Mouse (Mus musculus) hindbrain, embryonic 13.5 days (tissue): ENCODE measurements at regions not wholly inside any gene's neighbourhood (a gene's known extent, or its start where the extent isn't known, plus 50 kb on each side); places are given as distances from the start of the nearest gene placed in this dataset.

ENCODE experiments used
- ATAC-seq: fragments of 200-750 bp; cut with Nextera tagmentation; 2 replicates; pipeline ENCODE4 v1.8.0; 2017; ENCODE audit warnings: moderate TSS enrichment; ENCODE audit not compliant: low FRiP score
- H3K27ac ChIP-seq: fragments of 300-500 bp; sonication (generic); 2 replicates; pipeline ENCODE4 v1.5.1; 2015; ENCODE audit warnings: inconsistent platforms, mild to moderate bottlenecking, moderate library complexity
- H3K27me3 ChIP-seq: fragments of 300-500 bp; sonication (generic); 2 replicates; pipeline ENCODE4 v1.6.1; 2015; ENCODE audit warnings: mild to moderate bottlenecking, inconsistent platforms
- H3K36me3 ChIP-seq: fragments of 300-500 bp; sonication (generic); 2 replicates; pipeline ENCODE4 v1.6.1; 2015; ENCODE audit warnings: mild to moderate bottlenecking, inconsistent platforms
- H3K4me1 ChIP-seq: fragments of 300-500 bp; sonication (generic); replicated peaks from 2 replicates; pipeline ENCODE4 v1.6.1; 2015; ENCODE audit warnings: inconsistent platforms
- H3K4me2 ChIP-seq: fragments of 300-500 bp; sonication (generic); 2 replicates; pipeline ENCODE4 v1.6.1; 2015; ENCODE audit warnings: inconsistent platforms, mild to moderate bottlenecking, moderate library complexity
- H3K4me3 ChIP-seq: fragments of 300-500 bp; sonication (generic); 2 replicates; pipeline ENCODE4 v1.5.1; 2015; ENCODE audit warnings: mild to moderate bottlenecking, inconsistent platforms
- H3K9ac ChIP-seq: fragments of 300-500 bp; sonication (generic); 2 replicates; pipeline ENCODE4 v1.6.1; 2015; ENCODE audit warnings: mild to moderate bottlenecking, inconsistent platforms
- H3K9me3 ChIP-seq: fragments of 300-500 bp; sonication (generic); 2 replicates; pipeline ENCODE4 v1.6.1; 2016; ENCODE audit warnings: inconsistent platforms
- WGBS: fragments of 180-500 bp; shearing (Covaris S2); methylation state at CpG from one replicate; pipeline ENCODE4 v1.1.7; 2015; 5-methylcytosine and 5-hydroxymethylcytosine counted together

DNA sequence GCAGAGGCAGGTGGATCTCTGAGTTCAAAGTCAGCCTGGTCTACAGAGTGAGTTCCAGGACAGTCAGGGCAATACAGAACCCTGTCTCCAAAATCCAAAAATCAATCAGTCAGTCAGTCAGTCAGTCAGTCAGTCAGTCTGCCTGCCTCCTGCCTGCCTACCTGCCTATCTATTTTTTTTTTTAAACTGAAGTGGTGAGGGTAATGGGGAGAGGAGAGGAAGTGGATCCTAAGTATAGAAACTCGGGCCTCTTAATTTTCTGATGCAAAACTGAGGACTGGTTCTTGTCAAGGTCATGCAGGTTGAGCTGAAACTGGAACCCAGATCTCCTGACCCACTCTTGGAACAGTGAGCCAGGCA lies 126.9 kb upstream of the Map3k1 start:
- no peak overlapping the region for H3K9ac ChIP-seq
- H3K4me3 ChIP-seq = no peak overlapping the region
- no peaks in the 10 kb centered on the region for H3K9me3 ChIP-seq
- ATAC-seq = no peak
- H3K27ac ChIP-seq = no peak overlapping the region
- no peaks in the 10 kb centered on the region for H3K36me3 ChIP-seq
- H3K4me1 ChIP-seq = peaks cover 12% of the 10 kb centered on the region
- 82% methylated on average over 1 of the region's 1 CpGs for WGBS
- no peaks in the 10 kb centered on the region for H3K27me3 ChIP-seq
- no peak overlapping the region for H3K4me2 ChIP-seq

GRCm38 (mm10) chr13:111936081-111936857 lies 127.5 kb upstream of the Map3k1 start:
- H3K4me3 ChIP-seq = no peak overlapping the region
- no peak overlapping the region for H3K9ac ChIP-seq
- H3K9me3 ChIP-seq = no peaks in the 10 kb centered on the region
- no peak overlapping the region; the same call in 1 of the 2 replicates for H3K27ac ChIP-seq
- H3K27me3 ChIP-seq = no peaks in the 10 kb centered on the region
- ATAC-seq = peak; percentile 52; the same call in 1 of the 2 replicates
- 64% methylated on average over 9 of the region's 9 CpGs for WGBS
- H3K4me1 ChIP-seq = peaks cover 12% of the 10 kb centered on the region
- H3K4me2 ChIP-seq = no peak overlapping the region
- no peaks in the 10 kb centered on the region for H3K36me3 ChIP-seq

GRCm38 (mm10) chr13:111936983-111937382 lies 128.2 kb upstream of the Map3k1 start:
- peaks cover 12% of the 10 kb centered on the region for H3K4me1 ChIP-seq
- H3K27me3 ChIP-seq = 0 out of 2 replicates have a peak, but pooled peaks cover 3% of the 10 kb centered on the region
- ATAC-seq = no peak
- no peak overlapping the region for H3K27ac ChIP-seq
- 67% methylated on average over 8 of the region's 8 CpGs for WGBS
- H3K9ac ChIP-seq = no peak overlapping the region
- H3K4me3 ChIP-seq = no peak overlapping the region
- no peaks in the 10 kb centered on the region for H3K9me3 ChIP-seq
- H3K4me2 ChIP-seq = no peak overlapping the region
- no peaks in the 10 kb centered on the region for H3K36me3 ChIP-seq

DNA sequence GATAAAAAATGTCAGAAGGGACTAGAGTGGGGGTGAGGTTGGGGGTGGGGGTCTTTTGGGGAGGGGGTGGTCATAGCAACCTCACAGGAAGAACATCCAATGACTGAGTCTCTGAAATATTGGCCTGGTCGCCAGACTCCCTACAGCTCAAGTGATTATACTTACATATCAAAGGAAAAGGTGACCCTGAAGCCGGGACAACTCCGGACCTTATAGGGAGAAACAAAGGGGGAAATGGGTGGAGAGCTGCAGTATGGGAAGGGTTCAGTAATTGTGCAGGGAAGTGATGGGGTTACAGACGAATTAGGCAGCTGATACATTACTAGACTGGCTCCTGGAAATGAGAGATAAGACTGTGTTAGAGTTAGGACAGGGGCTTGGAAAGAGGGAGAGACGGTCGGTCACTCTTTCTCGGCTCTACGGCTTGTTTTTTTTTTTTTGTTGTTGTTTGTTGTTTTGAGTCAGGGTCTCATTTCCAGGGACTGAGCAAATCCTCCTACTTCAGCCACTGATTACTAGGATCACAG lies 130.2 kb upstream of the Map3k1 start:
- no peak for ATAC-seq
- Histone ChIP-seq H3K4me1 (peaks cover 18% of the 10 kb centered on the region), H3K4me2 (no peak overlapping the region), H3K36me3 (no peaks in the 10 kb centered on the region), H3K9me3 (no peaks in the 10 kb centered on the region), H3K4me3 (no peak overlapping the region), H3K9ac (no peak overlapping the region), H3K27ac (no peak overlapping the region), H3K27me3 (0 out of 2 replicates have a peak, but pooled peaks cover 3% of the 10 kb centered on the region)
- WGBS = 72% methylated on average over 8 of the region's 8 CpGs

GRCm38 (mm10) chr13:111939534-111940115 lies 130.8 kb upstream of the Map3k1 start:
- Histone ChIP-seq H3K36me3 (no peaks in the 10 kb centered on the region), H3K4me2 (no peak overlapping the region), H3K9me3 (no peaks in the 10 kb centered on the region), H3K4me3 (no peak overlapping the region), H3K27ac (no peak overlapping the region), H3K9ac (no peak overlapping the region), H3K4me1 (peaks cover 24% of the 10 kb centered on the region), H3K27me3 (0 out of 2 replicates have a peak, but pooled peaks cover 3% of the 10 kb centered on the region)
- no peak for ATAC-seq
- WGBS = 73% methylated on average over 6 of the region's 6 CpGs

DNA sequence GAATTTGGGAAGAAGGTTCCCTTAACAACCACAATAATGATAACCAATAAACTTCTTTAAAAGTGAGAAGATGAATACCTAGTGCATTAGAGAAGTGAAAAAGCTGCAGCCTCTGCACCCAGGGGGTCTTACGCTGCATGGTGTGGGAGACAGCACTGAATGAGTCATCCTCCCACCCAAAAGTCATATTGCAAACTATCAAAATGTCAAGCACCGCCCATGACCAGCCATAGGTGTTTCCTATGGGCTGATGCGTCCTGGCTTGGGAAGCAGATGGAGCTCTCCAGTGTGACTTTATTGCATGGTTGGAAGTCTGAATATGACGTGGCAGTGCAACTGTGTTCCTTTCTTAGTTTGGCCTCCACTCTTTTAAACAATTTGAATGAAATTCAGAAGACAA lies 131.5 kb upstream of the Map3k1 start:
- ATAC-seq = no peak
- 95% methylated on average over 4 of the region's 4 CpGs for WGBS
- no peaks in the 10 kb centered on the region for H3K36me3 ChIP-seq

DNA sequence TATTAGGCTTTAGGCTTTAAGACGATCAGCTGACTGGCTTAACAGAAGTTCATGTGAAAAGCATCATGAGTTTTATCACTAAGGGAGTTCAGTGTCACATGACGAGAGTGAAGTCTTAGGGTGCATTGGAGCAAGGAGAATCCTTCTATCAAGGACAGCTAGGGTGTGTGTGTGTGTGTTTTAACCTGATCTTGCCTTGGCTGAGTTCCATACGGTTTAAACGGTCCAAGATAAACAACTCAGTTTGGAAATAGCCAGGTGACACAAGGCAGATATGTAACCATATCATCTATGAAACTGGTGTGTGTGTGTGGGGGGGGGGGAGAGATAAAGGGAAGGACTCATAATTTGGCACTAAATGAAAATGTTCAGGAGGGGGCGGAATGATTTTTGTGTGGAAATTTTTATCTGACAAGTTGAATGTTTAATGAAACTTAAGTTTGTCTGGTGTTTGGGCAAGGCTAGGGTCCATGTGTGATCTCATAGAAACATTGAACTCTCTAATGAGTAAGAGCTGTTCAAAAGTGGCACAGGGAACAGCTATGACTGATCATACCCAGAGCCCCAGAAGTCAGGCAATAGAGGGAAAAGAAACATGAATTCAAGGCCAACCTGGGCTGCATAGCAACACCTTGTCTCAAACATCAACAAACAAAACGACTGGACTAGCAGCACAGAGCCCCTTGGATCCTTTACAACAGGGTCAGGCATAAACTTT lies 132.2 kb upstream of the Map3k1 start:
- no peak overlapping the region for H3K4me2 ChIP-seq
- peaks cover 24% of the 10 kb centered on the region for H3K4me1 ChIP-seq
- 0 out of 2 replicates have a peak, but pooled peaks cover 3% of the 10 kb centered on the region for H3K27me3 ChIP-seq
- ATAC-seq = no peak
- H3K36me3 ChIP-seq = no peaks in the 10 kb centered on the region
- WGBS = 84% methylated on average over 6 of the region's 6 CpGs
- H3K9me3 ChIP-seq = no peaks in the 10 kb centered on the region
- H3K27ac ChIP-seq = no peak overlapping the region
- H3K4me3 ChIP-seq = no peak overlapping the region
- no peak overlapping the region for H3K9ac ChIP-seq

More for the DNA sequence above, 131.5 kb upstream of the Map3k1 start:
- Histone ChIP-seq H3K9ac (no peak overlapping the region), H3K4me1 (peaks cover 24% of the 10 kb centered on the region), H3K4me2 (no peak overlapping the region), H3K4me3 (no peak overlapping the region), H3K27ac (no peak overlapping the region), H3K9me3 (no peaks in the 10 kb centered on the region), H3K27me3 (0 out of 2 replicates have a peak, but pooled peaks cover 3% of the 10 kb centered on the region)

DNA sequence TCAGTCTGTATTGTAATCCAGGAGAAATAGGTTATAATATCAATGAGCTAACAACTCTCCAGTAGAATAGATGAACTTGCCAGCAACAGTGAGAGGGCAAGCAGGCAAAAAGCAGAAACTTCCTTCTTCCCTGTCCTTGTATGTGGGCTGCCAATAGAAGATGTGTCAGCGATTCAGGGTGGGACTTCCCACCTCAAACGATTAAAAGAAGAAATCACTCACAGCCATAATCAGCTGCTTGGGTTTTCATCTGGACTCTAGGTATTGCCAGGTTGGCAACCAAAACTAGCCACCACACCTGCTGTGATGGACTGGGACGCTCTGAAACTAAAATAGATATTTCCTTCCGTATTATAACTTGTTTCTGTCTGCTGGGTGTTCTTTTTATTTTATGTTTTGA lies 133.2 kb upstream of the Map3k1 start:
- H3K9ac ChIP-seq = no peak overlapping the region
- H3K4me3 ChIP-seq = no peak overlapping the region
- H3K27me3 ChIP-seq = 0 out of 2 replicates have a peak, but pooled peaks cover 3% of the 10 kb centered on the region
- WGBS = 95% methylated on average over 4 of the region's 4 CpGs
- H3K4me2 ChIP-seq = no peak overlapping the region
- H3K9me3 ChIP-seq = no peaks in the 10 kb centered on the region
- H3K36me3 ChIP-seq = no peaks in the 10 kb centered on the region
- no peak for ATAC-seq
- no peak overlapping the region for H3K27ac ChIP-seq
- H3K4me1 ChIP-seq = peaks cover 18% of the 10 kb centered on the region

- 0 out of 2 replicates have a peak, but pooled peaks have one; percentile 21 for ATAC-seq
These were observed 134.7 kb upstream of the Map3k1 start for GRCm38 (mm10) chr13:111943392-111944088.

GRCm38 (mm10) chr13:111944089-111944406 lies 135.3 kb upstream of the Map3k1 start:
- peak; percentile 71 for ATAC-seq
- Histone ChIP-seq H3K9me3 (no peaks in the 10 kb centered on the region), H3K36me3 (no peaks in the 10 kb centered on the region), H3K9ac (peak overlapping the region; percentile 25; the same call in 1 of the 2 replicates), H3K4me2 (no peak overlapping the region), H3K27me3 (0 out of 2 replicates have a peak, but pooled peaks cover 3% of the 10 kb centered on the region), H3K4me1 (peaks cover 13% of the 10 kb centered on the region), H3K4me3 (no peak overlapping the region), H3K27ac (peak overlapping the region; percentile 42; the same call in 1 of the 2 replicates)
- 5% methylated on average over 5 of the region's 5 CpGs for WGBS

More at GRCm38 (mm10) chr13:111943392-111944088, 134.7 kb upstream of the Map3k1 start:
- no peak overlapping the region for H3K4me3 ChIP-seq
- peak overlapping the region; percentile 25; the same call in 1 of the 2 replicates for H3K9ac ChIP-seq
- H3K27ac ChIP-seq = peak overlapping the region; percentile 42; the same call in 1 of the 2 replicates
- H3K4me2 ChIP-seq = no peak overlapping the region
- H3K9me3 ChIP-seq = no peaks in the 10 kb centered on the region
- 53% methylated on average over 15 of the region's 15 CpGs for WGBS
- peaks cover 13% of the 10 kb centered on the region for H3K4me1 ChIP-seq
- H3K36me3 ChIP-seq = no peaks in the 10 kb centered on the region
- 0 out of 2 replicates have a peak, but pooled peaks cover 3% of the 10 kb centered on the region for H3K27me3 ChIP-seq

DNA sequence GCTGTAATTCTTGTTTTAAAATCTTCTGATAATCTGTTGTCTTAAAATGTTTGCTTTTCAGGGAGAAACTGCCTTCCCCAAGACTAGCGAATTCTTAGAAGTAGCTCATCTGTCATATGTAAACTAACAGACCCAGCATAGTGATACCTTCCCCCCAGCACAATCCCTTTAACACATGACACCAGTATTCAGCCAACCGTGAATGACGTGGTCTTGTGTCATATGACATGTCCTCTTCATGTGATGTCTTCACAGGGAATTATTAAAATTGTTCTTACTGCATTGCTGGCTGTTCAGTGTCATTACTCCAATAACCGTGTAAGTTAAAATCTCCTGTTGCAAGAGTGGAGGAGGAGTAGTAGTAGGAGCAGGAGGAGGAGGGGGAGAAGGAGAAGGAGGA lies 137.5 kb upstream of the Map3k1 start:
- Histone ChIP-seq H3K27ac (no peak overlapping the region), H3K4me1 (peaks cover 13% of the 10 kb centered on the region), H3K9ac (no peak overlapping the region), H3K27me3 (0 out of 2 replicates have a peak, but pooled peaks cover 3% of the 10 kb centered on the region), H3K9me3 (no peaks in the 10 kb centered on the region), H3K4me3 (no peak overlapping the region), H3K36me3 (no peaks in the 10 kb centered on the region), H3K4me2 (no peak overlapping the region)
- 89% methylated on average over 4 of the region's 4 CpGs for WGBS
- no peak for ATAC-seq
